Mouse (Mus musculus): ENCODE measurements at regions not wholly inside any gene's neighbourhood (a gene's known extent, or its start where the extent isn't known, plus 50 kb on each side); places are given as distances from the start of the nearest gene placed in this dataset.

GRCm38 (mm10) chr8:93712066-93712706 lies 97.6 kb upstream of the Gnao1 start:
- Histone ChIP-seq H3K27me3 (ENCODE audit: control insufficient read depth, insufficient read depth, low read length) (no peaks in the 10 kb centered on the region), H3K4me2 (replicated peaks; ENCODE audit: low read depth, low read length) (no peak overlapping the region), H3K27ac (ENCODE audit: low read depth, low read length) (no peak overlapping the region), H3K9ac (ENCODE audit: low read depth, low read length) (no peak overlapping the region), H3K9me3 (ENCODE audit: control insufficient read depth, low read length) (no peaks in the 10 kb centered on the region), H3K4me3 (ENCODE audit: low read depth, low read length) (no peak overlapping the region), H3K36me3 (ENCODE audit: control insufficient read depth, insufficient read depth, low read length) (no peaks in the 10 kb centered on the region), H3K4me1 (replicated peaks; ENCODE audit: control insufficient read depth, insufficient read depth, low read length) (no peaks in the 10 kb centered on the region)
- DNase-seq (ENCODE audit: low spot score) (no peak), ATAC-seq (ENCODE audit: low FRiP score) (no peak)
- WGBS = 91% methylated on average over 3 of the region's 3 CpGs

GRCm38 (mm10) chr8:93713221-93713620 lies 96.5 kb upstream of the Gnao1 start:
- Histone ChIP-seq H3K36me3 (ENCODE audit: control insufficient read depth, insufficient read depth, low read length) (no peaks in the 10 kb centered on the region), H3K4me2 (replicated peaks; ENCODE audit: low read depth, low read length) (no peak overlapping the region), H3K27ac (ENCODE audit: low read depth, low read length) (no peak overlapping the region), H3K4me3 (ENCODE audit: low read depth, low read length) (no peak overlapping the region), H3K4me1 (replicated peaks; ENCODE audit: control insufficient read depth, insufficient read depth, low read length) (no peaks in the 10 kb centered on the region), H3K9ac (ENCODE audit: low read depth, low read length) (no peak overlapping the region), H3K27me3 (ENCODE audit: control insufficient read depth, insufficient read depth, low read length) (no peaks in the 10 kb centered on the region), H3K9me3 (ENCODE audit: control insufficient read depth, low read length) (no peaks in the 10 kb centered on the region)
- DNase-seq (ENCODE audit: low spot score) = no peak
- no peak for ATAC-seq (ENCODE audit: low FRiP score)
- 88% methylated on average over 2 of the region's 2 CpGs for WGBS

- H3K4me2 ChIP-seq (replicated peaks; ENCODE audit: low read depth, low read length) = no peak overlapping the region
- no peaks in the 10 kb centered on the region for H3K36me3 ChIP-seq (ENCODE audit: control insufficient read depth, insufficient read depth, low read length)
- DNase-seq (ENCODE audit: low spot score) (no peak), ATAC-seq (ENCODE audit: low FRiP score) (no peak)
- H3K27ac ChIP-seq (ENCODE audit: low read depth, low read length) = no peak overlapping the region
- H3K9ac ChIP-seq (ENCODE audit: low read depth, low read length) = no peak overlapping the region
- no peaks in the 10 kb centered on the region for H3K9me3 ChIP-seq (ENCODE audit: control insufficient read depth, low read length)
- no peak overlapping the region for H3K4me3 ChIP-seq (ENCODE audit: low read depth, low read length)
- no peaks in the 10 kb centered on the region; the same call in 1 of the 2 replicates for H3K4me1 ChIP-seq (replicated peaks; ENCODE audit: control insufficient read depth, insufficient read depth, low read length)
- WGBS = 89% methylated on average over 15 of the region's 15 CpGs
- H3K27me3 ChIP-seq (ENCODE audit: control insufficient read depth, insufficient read depth, low read length) = no peaks in the 10 kb centered on the region
These were observed 84.8 kb upstream of the Gnao1 start for GRCm38 (mm10) chr8:93724896-93725489.

DNA sequence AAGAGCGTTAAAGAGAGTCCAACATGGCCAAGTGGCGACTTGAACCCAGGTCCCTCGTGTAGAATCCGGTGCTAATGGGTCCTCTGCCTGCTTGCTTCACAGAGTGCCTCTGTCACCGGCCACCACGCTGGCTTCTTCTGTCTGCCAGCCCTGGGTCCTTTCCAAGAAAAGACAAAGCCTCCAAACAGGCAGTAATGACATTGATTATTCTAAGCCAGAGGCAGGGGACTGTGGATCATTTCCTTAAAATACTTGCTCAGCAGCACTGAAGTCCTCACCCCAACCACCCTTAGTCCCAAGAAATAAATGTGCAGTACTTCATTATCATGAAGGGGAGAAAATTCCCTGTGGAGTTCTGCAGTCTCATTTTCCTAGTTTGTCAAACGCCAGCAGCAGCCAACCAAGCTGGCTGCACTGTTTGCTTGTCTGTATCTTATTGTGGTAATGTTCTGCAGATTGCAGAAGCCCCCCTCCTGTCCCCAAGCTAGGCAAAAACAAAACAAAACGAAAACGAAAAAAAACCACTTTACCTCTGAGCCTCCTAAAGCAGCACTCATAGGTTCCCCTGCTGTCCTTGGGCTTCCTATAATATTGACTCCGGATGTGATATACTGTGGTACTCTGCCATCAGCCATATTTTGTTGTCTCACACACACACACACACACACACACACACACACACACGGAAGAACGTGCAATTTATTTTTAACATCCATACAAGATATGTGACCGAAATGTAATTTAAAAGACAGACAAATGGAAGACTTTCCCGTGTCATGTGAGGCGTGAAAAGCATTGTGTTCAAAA lies 80.4 kb upstream of the Gnao1 start:
- H3K4me1 ChIP-seq (replicated peaks; ENCODE audit: control insufficient read depth, insufficient read depth, low read length) = no peaks in the 10 kb centered on the region; the same call in 1 of the 2 replicates
- no peak overlapping the region for H3K9ac ChIP-seq (ENCODE audit: low read depth, low read length)
- DNase-seq (ENCODE audit: low spot score) (no peak), ATAC-seq (ENCODE audit: low FRiP score) (no peak)
- no peak overlapping the region for H3K27ac ChIP-seq (ENCODE audit: low read depth, low read length)
- no peak overlapping the region for H3K4me2 ChIP-seq (replicated peaks; ENCODE audit: low read depth, low read length)
- H3K36me3 ChIP-seq (ENCODE audit: control insufficient read depth, insufficient read depth, low read length) = no peaks in the 10 kb centered on the region
- H3K27me3 ChIP-seq (ENCODE audit: control insufficient read depth, insufficient read depth, low read length) = no peaks in the 10 kb centered on the region
- WGBS = 66% methylated on average over 15 of the region's 15 CpGs
- H3K4me3 ChIP-seq (ENCODE audit: low read depth, low read length) = no peak overlapping the region
- no peaks in the 10 kb centered on the region for H3K9me3 ChIP-seq (ENCODE audit: control insufficient read depth, low read length)

DNA sequence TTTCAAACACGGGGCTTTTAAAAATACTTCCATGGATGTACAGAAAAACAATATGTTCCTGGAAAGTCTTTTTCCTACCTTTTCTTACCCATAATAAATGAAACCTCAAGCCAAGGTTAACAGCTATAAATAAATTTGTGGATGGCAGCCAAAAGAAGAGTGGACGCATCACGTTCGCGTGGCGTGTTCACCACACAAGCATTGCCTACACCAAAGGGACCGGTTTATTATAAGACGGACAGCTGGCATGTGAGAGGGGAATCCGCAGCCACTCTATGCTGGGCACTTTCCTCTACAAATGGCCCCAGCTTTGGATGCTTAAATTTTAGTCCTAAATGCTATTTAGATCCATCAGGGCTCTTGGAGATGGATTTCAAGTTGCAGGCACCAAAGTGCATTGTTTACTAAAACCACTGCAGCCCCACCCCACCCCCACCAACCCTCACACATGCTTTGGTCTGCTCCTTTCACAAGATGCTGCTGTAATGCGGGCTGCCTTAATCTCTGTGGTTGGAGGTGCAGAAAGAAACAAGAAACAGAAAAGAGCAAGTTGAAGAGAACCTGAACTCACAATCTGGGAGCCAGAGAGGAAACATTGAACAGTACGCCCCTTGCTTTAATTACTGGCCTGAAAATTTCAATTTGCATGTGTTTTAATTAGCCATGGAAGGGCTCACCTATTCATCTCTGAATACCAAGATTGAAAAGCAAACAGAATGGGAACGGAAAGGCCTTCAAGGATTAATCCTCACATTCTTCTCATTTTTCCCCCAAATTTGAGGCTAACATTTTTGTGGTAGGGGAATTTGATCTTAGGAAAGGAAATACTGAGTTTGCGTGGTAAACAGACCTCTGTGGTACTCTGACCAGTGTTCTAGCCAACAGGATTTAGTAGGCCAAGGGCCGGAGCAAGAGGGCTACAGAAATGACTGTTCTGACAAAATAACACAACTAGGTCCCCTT lies 78.7 kb upstream of the Gnao1 start:
- Histone ChIP-seq H3K27me3 (ENCODE audit: control insufficient read depth, insufficient read depth, low read length) (no peaks in the 10 kb centered on the region), H3K4me1 (replicated peaks; ENCODE audit: control insufficient read depth, insufficient read depth, low read length) (no peaks in the 10 kb centered on the region; the same call in 1 of the 2 replicates), H3K4me2 (replicated peaks; ENCODE audit: low read depth, low read length) (no peak overlapping the region), H3K9ac (ENCODE audit: low read depth, low read length) (no peak overlapping the region), H3K9me3 (ENCODE audit: control insufficient read depth, low read length) (no peaks in the 10 kb centered on the region), H3K36me3 (ENCODE audit: control insufficient read depth, insufficient read depth, low read length) (no peaks in the 10 kb centered on the region), H3K27ac (ENCODE audit: low read depth, low read length) (no peak overlapping the region), H3K4me3 (ENCODE audit: low read depth, low read length) (no peak overlapping the region)
- 79% methylated on average over 14 of the region's 14 CpGs for WGBS
- DNase-seq (ENCODE audit: low spot score) (no peak), ATAC-seq (ENCODE audit: low FRiP score) (no peak)

DNA sequence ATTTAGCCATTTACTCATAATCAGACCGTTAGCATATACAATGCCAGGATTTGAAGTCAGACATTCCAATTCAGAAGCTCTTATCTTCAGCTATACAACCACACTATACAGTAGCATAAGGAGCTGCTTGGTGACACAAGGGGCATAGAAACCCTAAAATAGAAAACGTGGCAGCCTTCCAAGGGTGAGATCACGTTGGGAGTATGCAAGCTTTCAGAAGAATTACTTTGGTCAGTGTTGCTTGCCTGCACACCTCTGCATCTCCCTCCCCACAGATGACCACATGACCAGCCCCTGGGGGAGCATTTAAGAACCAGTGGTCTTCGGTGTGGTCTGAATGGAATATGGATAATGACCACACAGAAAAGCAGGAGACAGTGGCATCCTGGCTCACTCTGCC lies 74.9 kb upstream of the Gnao1 start:
- Histone ChIP-seq H3K4me2 (replicated peaks; ENCODE audit: low read depth, low read length) (no peak overlapping the region), H3K36me3 (ENCODE audit: control insufficient read depth, insufficient read depth, low read length) (no peaks in the 10 kb centered on the region), H3K27ac (ENCODE audit: low read depth, low read length) (no peak overlapping the region), H3K9ac (ENCODE audit: low read depth, low read length) (no peak overlapping the region), H3K9me3 (ENCODE audit: control insufficient read depth, low read length) (no peaks in the 10 kb centered on the region), H3K27me3 (ENCODE audit: control insufficient read depth, insufficient read depth, low read length) (no peaks in the 10 kb centered on the region), H3K4me3 (ENCODE audit: low read depth, low read length) (no peak overlapping the region), H3K4me1 (replicated peaks; ENCODE audit: control insufficient read depth, insufficient read depth, low read length) (no peaks in the 10 kb centered on the region)
- ATAC-seq (ENCODE audit: low FRiP score) (no peak), DNase-seq (ENCODE audit: low spot score) (no peak)
- 88% methylated on average over 4 of the region's 4 CpGs for WGBS

DNA sequence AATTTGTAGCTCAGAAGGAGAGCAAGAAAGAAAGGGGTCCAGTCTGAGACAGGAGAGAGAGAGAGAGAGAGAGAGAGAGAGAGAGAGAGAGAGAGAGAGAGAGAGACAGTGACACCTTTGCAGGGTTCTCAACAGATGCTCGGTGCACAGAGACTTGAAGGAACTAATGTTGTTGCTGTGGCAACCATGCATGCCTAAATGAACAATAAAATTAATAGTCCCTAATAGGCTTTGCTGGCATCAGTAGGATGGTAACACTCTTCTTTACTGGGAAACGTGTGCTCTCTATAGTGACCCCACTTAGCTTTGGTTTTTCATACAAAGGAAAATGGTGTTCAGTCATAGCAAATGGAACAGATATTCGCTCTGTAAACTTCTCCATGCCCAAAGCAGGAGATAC lies 69.5 kb upstream of the Gnao1 start:
- Histone ChIP-seq H3K9ac (ENCODE audit: low read depth, low read length) (no peak overlapping the region), H3K27me3 (ENCODE audit: control insufficient read depth, insufficient read depth, low read length) (no peaks in the 10 kb centered on the region), H3K4me3 (ENCODE audit: low read depth, low read length) (no peak overlapping the region), H3K27ac (ENCODE audit: low read depth, low read length) (no peak overlapping the region), H3K4me1 (replicated peaks; ENCODE audit: control insufficient read depth, insufficient read depth, low read length) (no peaks in the 10 kb centered on the region), H3K36me3 (ENCODE audit: control insufficient read depth, insufficient read depth, low read length) (no peaks in the 10 kb centered on the region), H3K4me2 (replicated peaks; ENCODE audit: low read depth, low read length) (no peak overlapping the region), H3K9me3 (ENCODE audit: control insufficient read depth, low read length) (no peaks in the 10 kb centered on the region)
- DNase-seq (ENCODE audit: low spot score) = no peak
- WGBS = 76% methylated on average over 3 of the region's 3 CpGs
- ATAC-seq (ENCODE audit: low FRiP score) = no peak

DNA sequence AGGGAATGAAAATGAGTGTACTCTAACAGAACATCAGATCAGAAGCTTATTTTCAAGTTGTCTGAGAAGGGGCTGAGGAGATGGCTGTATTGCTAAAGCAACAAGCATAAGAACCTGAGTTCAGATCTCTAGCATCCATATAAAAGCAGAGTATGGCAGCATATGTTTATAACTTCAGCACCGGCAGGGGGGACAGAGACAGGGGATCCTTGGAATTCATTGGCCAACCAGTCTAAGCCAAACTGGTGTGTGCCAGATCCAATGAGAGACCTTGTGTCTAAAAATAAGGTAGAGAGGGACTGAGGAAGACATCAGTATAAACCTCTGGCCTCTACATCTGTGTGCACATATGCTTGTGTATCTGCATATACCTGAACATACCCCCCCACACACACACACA lies 61.0 kb upstream of the Gnao1 start:
- Histone ChIP-seq H3K9me3 (ENCODE audit: control insufficient read depth, low read length) (no peaks in the 10 kb centered on the region), H3K9ac (ENCODE audit: low read depth, low read length) (no peak overlapping the region), H3K4me3 (ENCODE audit: low read depth, low read length) (no peak overlapping the region), H3K27me3 (ENCODE audit: control insufficient read depth, insufficient read depth, low read length) (no peaks in the 10 kb centered on the region), H3K27ac (ENCODE audit: low read depth, low read length) (no peak overlapping the region), H3K4me2 (replicated peaks; ENCODE audit: low read depth, low read length) (no peak overlapping the region), H3K36me3 (ENCODE audit: control insufficient read depth, insufficient read depth, low read length) (no peaks in the 10 kb centered on the region), H3K4me1 (replicated peaks; ENCODE audit: control insufficient read depth, insufficient read depth, low read length) (no peaks in the 10 kb centered on the region)
- 74% methylated on average over 1 of the region's 1 CpGs for WGBS
- ATAC-seq (ENCODE audit: low FRiP score) = no peak
- peak; percentile 10 for DNase-seq (ENCODE audit: low spot score)

All from hindbrain, embryonic 11.5 days (tissue).